Mouse (Mus musculus) spleen, postnatal 36 days (tissue): ENCODE measurements around the gene Acvrl1.
A peak's percentile ranks its signal among the peaks of the same experiment; 100 is the strongest.

Source experiments
- DNase-seq, 2 experiments: peaks; one replicate each; pipeline ENCODE4 v3.0.0; 2022; ENCODE audit warnings: low spot score in 2 of 2, mixed read lengths in 1 of 2

Gene Acvrl1

DNA sequence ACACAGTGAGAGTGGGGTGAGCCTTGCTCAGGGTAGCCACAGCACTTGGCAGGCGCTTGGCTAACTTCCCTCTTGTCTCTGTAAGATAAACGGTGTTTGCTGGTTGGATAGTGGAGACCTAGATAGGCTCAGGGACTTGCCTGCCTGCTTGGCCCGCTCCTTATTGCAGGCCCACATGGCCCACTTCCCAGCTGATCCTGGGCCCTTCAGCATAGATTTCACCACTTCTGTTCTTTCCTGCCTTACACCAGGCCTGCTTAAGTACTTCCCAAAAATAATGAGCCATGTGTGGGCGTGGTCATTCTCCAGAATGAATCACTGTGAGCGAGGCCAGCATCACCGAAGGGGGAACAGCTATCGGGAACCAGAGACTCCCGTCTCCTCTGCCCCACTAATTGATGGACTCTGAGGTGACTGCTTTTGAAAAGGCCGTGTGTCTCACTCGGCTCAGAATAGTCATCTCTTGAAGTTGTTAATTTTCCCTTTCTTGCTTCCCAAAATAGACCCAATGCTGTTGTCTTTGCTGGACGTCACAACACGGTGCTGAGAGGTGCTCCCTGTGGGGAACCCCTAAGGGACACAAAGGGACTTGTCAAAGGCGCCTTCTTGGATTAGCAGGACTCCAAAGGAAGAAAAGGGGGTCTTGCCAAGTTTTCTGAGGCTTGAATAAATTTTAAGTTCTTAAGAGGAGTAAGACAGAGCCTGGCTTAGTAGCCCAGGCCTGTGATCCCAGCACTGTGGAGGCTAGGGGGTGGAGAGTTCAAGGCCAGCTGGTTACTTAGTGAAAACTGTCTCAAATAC, 63.3 kb downstream of the Acvrl1 start:
- peak in 1 of 2 experiments; percentile 45 for DNase-seq

DNA sequence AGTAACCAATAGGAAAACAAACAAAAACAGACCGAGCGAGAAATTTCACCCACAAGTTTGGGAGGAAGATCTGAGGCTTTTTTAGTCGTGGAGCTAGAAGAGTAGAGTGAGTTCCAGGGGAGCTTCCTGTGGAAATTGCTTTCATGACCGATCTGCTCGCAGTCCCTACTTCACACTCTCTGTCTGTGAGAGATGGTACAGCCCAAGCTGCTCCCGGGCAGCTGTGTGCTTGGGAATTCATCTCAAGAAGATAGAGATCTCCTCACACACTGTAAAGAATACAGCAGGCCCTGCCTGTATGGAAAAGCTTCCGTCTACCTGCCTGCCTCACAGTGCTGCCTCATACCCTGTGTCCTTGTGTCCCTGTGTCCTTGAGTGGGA, 63.9 kb downstream of the Acvrl1 start:
- no peak for DNase-seq

DNA sequence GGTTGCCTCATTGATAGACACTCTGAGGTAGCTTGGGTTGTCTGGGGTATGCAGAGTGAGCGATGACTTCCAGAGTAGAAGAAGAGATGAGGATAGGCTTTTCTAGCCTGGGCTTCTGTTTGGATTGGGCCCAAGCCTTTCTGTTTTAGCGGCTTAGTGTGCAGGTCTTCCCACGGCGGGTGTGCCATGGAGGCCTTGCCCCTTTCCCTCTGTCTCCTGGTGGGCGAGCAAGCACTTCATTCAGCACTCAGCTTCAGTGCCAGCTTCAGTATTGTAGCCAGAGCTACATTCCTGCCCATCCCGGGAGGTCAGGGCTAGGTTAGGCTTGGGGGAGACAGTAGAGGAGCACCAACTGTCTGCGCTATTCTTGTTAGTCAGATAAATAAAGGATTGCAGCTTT, 64.3 kb downstream of the Acvrl1 start:
- no peak for DNase-seq

DNA sequence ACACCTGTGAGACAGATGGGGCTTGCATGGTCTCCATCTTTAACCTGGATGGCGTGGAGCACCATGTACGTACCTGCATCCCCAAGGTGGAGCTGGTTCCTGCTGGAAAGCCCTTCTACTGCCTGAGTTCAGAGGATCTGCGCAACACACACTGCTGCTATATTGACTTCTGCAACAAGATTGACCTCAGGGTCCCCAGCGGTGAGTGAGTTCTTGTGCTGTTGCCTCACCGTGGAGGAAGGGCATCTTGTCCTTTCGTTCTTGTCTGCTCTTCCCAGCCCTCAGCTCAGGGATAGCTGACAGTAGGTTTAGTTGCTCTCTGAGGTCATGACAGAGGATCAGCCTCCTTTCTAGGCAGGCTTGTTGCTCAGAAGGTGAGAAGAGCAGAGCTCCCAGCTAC, 65.6 kb downstream of the Acvrl1 start:
- DNase-seq = no peak
